Mouse (Mus musculus) forebrain, embryonic 12.5 days (tissue): ENCODE measurements around the gene Itln1. TPM values are rescaled to one million over a fixed set of nuclear protein-coding genes. Genes with fewer than 3 reads are reported as not detected.

Source experiments
- ATAC-seq: fragments of 200-750 bp; cut with Nextera tagmentation; 2 replicates; pipeline ENCODE4 v1.8.0; 2017; ENCODE audit warnings: moderate TSS enrichment; ENCODE audit not compliant: low FRiP score
- H3K27ac ChIP-seq: fragments of 300-500 bp; sonication (generic); 2 replicates; pipeline ENCODE4 v1.5.1; 2016; ENCODE audit warnings: mild to moderate bottlenecking
- H3K27me3 ChIP-seq: fragments of 300-500 bp; sonication (generic); 2 replicates; pipeline ENCODE4 v1.6.1; 2016; ENCODE audit warnings: mild to moderate bottlenecking
- H3K36me3 ChIP-seq: fragments of 300-500 bp; sonication (generic); replicated peaks from 2 replicates; pipeline ENCODE4 v1.6.1; 2016; ENCODE audit warnings: mild to moderate bottlenecking
- H3K4me1 ChIP-seq: fragments of 300-500 bp; sonication (generic); 2 replicates; pipeline ENCODE4 v1.6.1; 2016
- H3K4me2 ChIP-seq: fragments of 300-500 bp; sonication (generic); 2 replicates; pipeline ENCODE4 v1.6.1; 2016; ENCODE audit warnings: mild to moderate bottlenecking, moderate library complexity
- H3K4me3 ChIP-seq: fragments of 300-500 bp; sonication (generic); replicated peaks from 2 replicates; pipeline ENCODE4 v1.5.1; 2016; ENCODE audit warnings: mild to moderate bottlenecking
- H3K9ac ChIP-seq: fragments of 300-500 bp; sonication (generic); 2 replicates; pipeline ENCODE4 v1.6.1; 2016; ENCODE audit warnings: mild to moderate bottlenecking
- H3K9me3 ChIP-seq: fragments of 300-500 bp; sonication (generic); 2 replicates; pipeline ENCODE4 v1.6.1; 2016
- WGBS: fragments of 180-500 bp; shearing (Covaris S2); methylation state at CpG from one replicate; pipeline ENCODE4 v1.1.7; 2016; 5-methylcytosine and 5-hydroxymethylcytosine counted together
- polyA plus RNA-seq: library from polyadenylated mRNA; unstranded; fragments of >200 nt; fragmentation: Nextera tagmentation; extraction: Ambion mirVana; gene quantifications from 2 replicates; pipeline ENCODE4 v1.2.1, GENCODE M21; 2016

Itln1 gene
- not detected in 2 replicates for polyA plus RNA-seq

DNA sequence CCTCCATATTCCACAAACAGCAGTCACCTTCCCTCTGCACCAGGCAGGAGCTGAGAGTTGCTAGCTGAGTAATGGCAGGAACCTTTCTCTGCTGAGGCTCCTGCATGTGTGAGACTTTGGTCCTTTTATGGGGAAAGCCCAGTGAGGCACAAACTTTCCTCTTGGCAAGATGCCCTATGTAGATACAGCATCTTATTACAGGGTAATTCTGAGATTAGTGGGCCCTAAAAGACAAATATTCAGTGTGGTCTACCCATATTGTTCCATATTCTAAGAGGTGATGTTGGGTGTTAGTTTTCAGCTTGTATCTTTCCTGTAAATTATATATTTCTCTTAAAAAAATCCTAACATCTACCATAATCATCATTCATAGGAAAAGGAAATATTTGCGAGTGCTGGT lies at the start of gene Itln1:
TSS of gene Itln1 (minus strand) at position 101 of the 400 bp plus-strand sequence.
- Histone ChIP-seq H3K9ac (no peak within 1 kb of the TSS), H3K4me3 (no peak within 1 kb of the TSS), H3K36me3 (no peaks in the 10 kb centered on the region), H3K9me3 (peaks cover 11% of the 10 kb centered on the region), H3K27me3 (no peaks in the 10 kb centered on the region; the same call in 1 of the 2 replicates), H3K4me2 (no peak within 1 kb of the TSS), H3K27ac (no peak within 1 kb of the TSS), H3K4me1 (no peaks in the 10 kb centered on the region)
- ATAC-seq: no peak
- 100% methylated on average over 1 of the region's 1 CpGs for WGBS

DNA sequence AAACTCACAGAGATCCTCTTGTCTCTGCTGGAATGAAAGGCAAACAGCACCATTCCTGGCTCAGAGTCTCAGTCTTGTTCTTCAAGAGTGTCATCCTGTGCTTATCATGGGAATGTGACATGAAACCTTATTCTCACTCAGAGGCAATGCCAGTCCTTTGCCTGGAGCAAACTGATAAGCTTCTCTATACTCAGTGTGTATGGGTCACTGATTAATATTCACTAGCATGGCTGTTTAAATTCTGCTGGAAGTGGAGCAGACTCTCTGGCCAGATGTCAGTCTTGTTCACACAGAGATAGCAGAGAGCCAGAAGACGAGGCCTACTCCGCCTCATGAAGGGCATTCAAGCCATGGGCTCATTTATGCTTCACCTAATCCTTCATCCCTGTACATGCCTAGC lies 49.5 kb upstream of the Itln1 start:
- 84% methylated on average over 2 of the region's 2 CpGs for WGBS
- Histone ChIP-seq H3K36me3 (no peaks in the 10 kb centered on the region), H3K4me2 (no peak overlapping the region), H3K4me3 (no peak overlapping the region), H3K9ac (no peak overlapping the region), H3K27me3 (no peaks in the 10 kb centered on the region), H3K4me1 (no peaks in the 10 kb centered on the region), H3K9me3 (no peaks in the 10 kb centered on the region), H3K27ac (no peak overlapping the region)
- ATAC-seq: no peak

DNA sequence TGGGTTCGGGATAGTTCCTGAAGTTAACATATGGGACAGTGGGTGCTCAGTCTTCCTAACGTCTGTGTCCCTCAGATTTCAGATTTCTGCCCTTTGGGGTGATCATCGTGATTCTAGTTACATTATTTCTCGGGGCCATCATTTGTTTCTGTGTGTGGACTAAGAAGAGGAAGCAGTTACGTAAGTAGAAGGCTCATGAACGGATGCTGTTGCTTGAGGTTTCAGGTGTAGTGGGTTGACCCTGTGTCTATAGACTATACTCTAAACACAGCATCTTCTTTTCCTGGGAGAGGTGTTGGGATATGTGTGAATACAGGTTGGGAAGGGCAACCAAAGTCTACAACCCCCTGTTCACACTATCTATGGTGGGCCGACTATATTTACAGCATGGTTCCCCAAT lies 42.1 kb upstream of the Itln1 start:
- no peaks in the 10 kb centered on the region for H3K36me3 ChIP-seq
- no peaks in the 10 kb centered on the region for H3K9me3 ChIP-seq
- H3K9ac ChIP-seq: no peak overlapping the region
- no peak for ATAC-seq
- no peak overlapping the region for H3K4me3 ChIP-seq
- 90% methylated on average over 7 of the region's 7 CpGs for WGBS
- H3K27me3 ChIP-seq: no peaks in the 10 kb centered on the region
- no peak overlapping the region for H3K4me2 ChIP-seq
- no peak overlapping the region for H3K27ac ChIP-seq
- no peaks in the 10 kb centered on the region for H3K4me1 ChIP-seq

DNA sequence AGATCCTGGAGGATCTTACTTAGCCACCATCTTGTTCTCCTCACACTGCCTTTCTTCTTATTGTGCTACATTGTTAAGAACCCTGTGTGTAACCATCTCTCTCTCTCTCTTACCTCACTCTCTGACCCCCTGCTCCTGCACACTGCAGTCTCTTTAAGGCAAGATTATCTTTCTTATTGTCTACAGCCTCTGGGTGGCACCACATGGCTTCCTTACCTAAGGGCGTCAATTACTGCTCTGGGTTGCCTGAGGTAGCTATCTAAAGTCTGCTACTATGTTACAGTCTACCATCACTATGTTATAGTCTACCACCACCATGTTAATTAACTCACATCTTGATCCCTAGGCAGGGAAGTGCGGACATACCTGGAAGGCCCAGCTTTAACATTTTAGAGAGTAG lies 33.3 kb upstream of the Itln1 start:
- Histone ChIP-seq H3K4me3 (no peak overlapping the region), H3K9me3 (no peaks in the 10 kb centered on the region), H3K36me3 (no peaks in the 10 kb centered on the region), H3K27ac (no peak overlapping the region), H3K4me1 (no peaks in the 10 kb centered on the region), H3K9ac (no peak overlapping the region), H3K4me2 (no peak overlapping the region), H3K27me3 (no peaks in the 10 kb centered on the region)
- ATAC-seq: no peak
- WGBS: 53% methylated on average over 2 of the region's 2 CpGs

DNA sequence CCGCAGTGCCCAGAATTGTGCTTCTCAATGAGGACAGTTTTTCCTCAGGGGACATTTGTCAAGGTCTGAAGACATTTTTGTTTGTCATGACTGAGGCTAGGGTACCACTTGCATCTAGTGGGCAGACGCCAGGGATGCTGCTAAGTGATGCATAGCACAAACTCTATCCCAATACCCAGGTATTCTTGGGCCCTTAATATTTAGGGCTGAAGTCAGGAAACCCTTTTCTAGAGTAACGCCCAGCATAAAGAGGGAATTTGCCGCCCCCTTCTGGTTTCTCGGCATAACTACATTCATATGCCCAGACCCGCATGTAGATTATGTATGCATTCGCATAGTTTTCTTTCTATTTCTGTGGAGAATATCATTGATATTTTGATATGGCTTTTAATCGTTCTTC lies 31.7 kb upstream of the Itln1 start:
- ATAC-seq: no peak
- no peaks in the 10 kb centered on the region for H3K36me3 ChIP-seq
- H3K9me3 ChIP-seq: no peaks in the 10 kb centered on the region
- H3K27me3 ChIP-seq: no peaks in the 10 kb centered on the region
- 25% methylated on average over 8 of the region's 8 CpGs for WGBS
- no peak overlapping the region for H3K4me2 ChIP-seq
- no peak overlapping the region for H3K4me3 ChIP-seq
- H3K4me1 ChIP-seq: no peaks in the 10 kb centered on the region
- H3K27ac ChIP-seq: no peak overlapping the region
- H3K9ac ChIP-seq: no peak overlapping the region

GRCm38 (mm10) chr1:171565888-171566287 lies 30.8 kb upstream of the Itln1 start:
- Histone ChIP-seq H3K4me3 (no peak overlapping the region), H3K4me1 (no peaks in the 10 kb centered on the region), H3K9ac (no peak overlapping the region), H3K4me2 (no peak overlapping the region), H3K9me3 (no peaks in the 10 kb centered on the region), H3K36me3 (no peaks in the 10 kb centered on the region), H3K27ac (no peak overlapping the region), H3K27me3 (no peaks in the 10 kb centered on the region)
- WGBS: 84% methylated on average over 4 of the region's 4 CpGs
- no peak for ATAC-seq

- Histone ChIP-seq H3K9me3 (no peaks in the 10 kb centered on the region), H3K27ac (no peak overlapping the region), H3K4me3 (no peak overlapping the region), H3K4me2 (no peak overlapping the region), H3K27me3 (no peaks in the 10 kb centered on the region), H3K4me1 (no peaks in the 10 kb centered on the region), H3K36me3 (no peaks in the 10 kb centered on the region), H3K9ac (no peak overlapping the region)
- 58% methylated on average over 3 of the region's 3 CpGs for WGBS
- peak; percentile 60; the same call in 1 of the 2 replicates for ATAC-seq
These were observed 29.2 kb upstream of the Itln1 start for GRCm38 (mm10) chr1:171564247-171564646.

- Histone ChIP-seq H3K4me3 (no peak overlapping the region), H3K4me1 (no peaks in the 10 kb centered on the region), H3K9ac (no peak overlapping the region), H3K27ac (no peak overlapping the region), H3K9me3 (no peaks in the 10 kb centered on the region), H3K4me2 (no peak overlapping the region), H3K27me3 (no peaks in the 10 kb centered on the region), H3K36me3 (no peaks in the 10 kb centered on the region)
- WGBS: 95% methylated on average over 2 of the region's 2 CpGs
- no peak for ATAC-seq
These were observed 27.9 kb upstream of the Itln1 start for GRCm38 (mm10) chr1:171563042-171563441.

DNA sequence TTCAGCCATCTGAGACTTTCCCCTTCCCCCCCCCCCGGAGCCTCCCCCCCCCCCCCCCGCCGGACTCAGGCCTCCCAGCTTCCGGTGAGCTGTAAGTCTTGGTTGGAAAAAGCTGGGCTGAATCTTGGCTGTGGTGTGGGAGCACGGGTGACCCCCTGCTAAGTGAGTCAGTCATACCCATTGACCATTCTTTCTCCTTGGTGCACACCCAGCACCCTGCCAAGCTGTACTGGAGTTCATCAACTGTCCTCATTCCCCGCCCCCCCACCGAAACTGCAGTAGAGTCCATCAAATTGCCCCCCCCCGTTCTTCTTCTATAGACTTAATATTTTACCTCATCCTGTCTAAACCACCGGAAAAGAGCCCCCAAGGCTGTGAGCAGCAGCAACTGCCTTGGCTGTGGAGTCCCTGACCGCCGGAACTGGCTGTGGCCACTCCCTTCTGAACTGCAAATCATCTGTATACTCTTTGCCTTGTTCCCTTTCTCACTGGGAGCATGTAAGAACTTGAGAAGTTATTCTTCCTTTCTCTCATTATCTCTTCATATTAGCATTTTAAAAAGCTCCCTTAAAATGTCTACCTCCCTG lies 26.6 kb upstream of the Itln1 start:
- Histone ChIP-seq H3K27me3 (no peaks in the 10 kb centered on the region), H3K9me3 (no peaks in the 10 kb centered on the region), H3K4me3 (no peak overlapping the region), H3K4me1 (no peaks in the 10 kb centered on the region), H3K27ac (no peak overlapping the region), H3K9ac (no peak overlapping the region), H3K4me2 (no peak overlapping the region), H3K36me3 (no peaks in the 10 kb centered on the region)
- 84% methylated on average over 7 of the region's 11 CpGs for WGBS
- ATAC-seq: no peak

- no peak overlapping the region for H3K27ac ChIP-seq
- no peak overlapping the region for H3K4me2 ChIP-seq
- H3K4me1 ChIP-seq: no peaks in the 10 kb centered on the region
- ATAC-seq: no peak
- H3K9ac ChIP-seq: no peak overlapping the region
- 73% methylated on average over 1 of the region's 1 CpGs for whole genome bisulfite sequencing
- no peaks in the 10 kb centered on the region for H3K36me3 ChIP-seq
- no peak overlapping the region for H3K4me3 ChIP-seq
- no peaks in the 10 kb centered on the region for H3K27me3 ChIP-seq
- H3K9me3 ChIP-seq: no peaks in the 10 kb centered on the region
These were observed 26.1 kb upstream of the Itln1 start for GRCm38 (mm10) chr1:171561200-171561599.

DNA sequence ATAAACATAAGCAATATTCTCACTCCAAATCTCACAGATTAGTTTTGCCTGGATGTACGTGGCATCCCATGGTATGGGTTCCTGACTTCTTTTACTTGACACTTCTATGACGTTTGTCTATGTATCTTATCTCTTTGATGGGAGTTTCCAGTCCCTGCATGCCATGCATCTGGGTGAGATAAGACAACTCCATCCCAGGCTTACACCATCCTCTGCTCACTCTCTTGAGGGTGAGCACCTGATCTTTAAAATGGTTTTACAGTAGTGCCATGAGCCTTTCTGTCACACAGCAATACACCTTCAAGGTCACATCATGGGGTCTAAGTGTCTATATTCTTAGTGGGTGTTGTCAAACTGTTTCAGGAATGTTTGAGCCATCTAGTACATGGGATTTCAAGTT lies 25.2 kb upstream of the Itln1 start:
- Histone ChIP-seq H3K36me3 (no peaks in the 10 kb centered on the region), H3K9me3 (no peaks in the 10 kb centered on the region), H3K4me2 (no peak overlapping the region), H3K27ac (no peak overlapping the region), H3K4me3 (no peak overlapping the region), H3K9ac (no peak overlapping the region), H3K27me3 (no peaks in the 10 kb centered on the region), H3K4me1 (no peaks in the 10 kb centered on the region)
- no peak for ATAC-seq
- 82% methylated on average over 2 of the region's 2 CpGs for WGBS

DNA sequence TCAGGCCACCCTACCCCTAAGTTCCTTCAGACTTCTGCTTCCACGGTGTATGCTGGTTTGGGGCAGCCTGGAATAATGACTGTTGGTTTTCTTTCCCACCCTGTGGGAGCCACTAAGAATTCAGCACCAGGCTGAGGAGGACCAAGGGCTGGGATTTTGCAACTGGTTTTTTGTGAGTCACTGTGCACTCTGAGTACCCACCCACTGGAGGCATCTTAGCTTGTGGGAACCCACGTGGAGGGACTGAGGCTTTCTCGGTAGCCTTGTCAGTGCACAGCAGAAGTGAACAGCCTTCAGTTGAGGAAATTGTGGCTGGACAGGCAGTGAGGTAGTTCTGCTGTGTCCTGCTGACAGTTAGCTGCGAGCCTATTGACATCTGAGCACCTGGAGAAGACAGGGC lies 23.8 kb upstream of the Itln1 start, which contains the start of gene Cd244a:
TSS of gene Cd244a (plus strand) at position 296 of the 400 bp plus-strand sequence.
- WGBS: 86% methylated on average over 4 of the region's 4 CpGs
- no peaks in the 10 kb centered on the region for H3K36me3 ChIP-seq

DNA sequence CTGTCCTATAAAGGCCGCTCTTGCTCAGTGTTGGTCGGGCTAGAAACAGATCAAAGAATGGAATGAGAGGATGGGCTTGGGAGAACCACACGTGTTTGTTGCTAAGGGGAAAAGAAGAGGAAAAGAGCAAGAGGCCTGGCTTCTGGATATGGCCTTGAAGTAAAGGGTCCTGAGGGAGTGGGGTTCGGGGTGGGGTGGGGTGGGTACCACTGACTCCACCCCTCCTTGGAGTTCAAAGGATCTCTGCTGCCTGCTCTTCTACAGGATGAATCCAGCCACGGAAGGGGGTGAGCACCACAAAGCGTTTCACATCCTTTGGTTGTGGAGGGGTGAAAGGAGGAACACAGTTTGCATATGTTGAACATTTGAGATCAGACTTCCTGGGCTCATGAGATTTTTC lies 23.3 kb upstream of the Itln1 start:
- Histone ChIP-seq H3K4me3 (no peak overlapping the region), H3K27ac (no peak overlapping the region), H3K9me3 (no peaks in the 10 kb centered on the region), H3K9ac (no peak overlapping the region), H3K36me3 (no peaks in the 10 kb centered on the region), H3K4me1 (no peaks in the 10 kb centered on the region), H3K27me3 (no peaks in the 10 kb centered on the region), H3K4me2 (no peak overlapping the region)
- 66% methylated on average over 6 of the region's 6 CpGs for WGBS
- no peak for ATAC-seq

More for the DNA sequence above, 23.8 kb upstream of the Itln1 start, which contains the start of gene Cd244a:
- H3K4me3 ChIP-seq: no peak within 1 kb of the TSS
- ATAC-seq: no peak
- no peaks in the 10 kb centered on the region for H3K9me3 ChIP-seq
- H3K9ac ChIP-seq: no peak within 1 kb of the TSS
- H3K4me1 ChIP-seq: no peaks in the 10 kb centered on the region
- H3K4me2 ChIP-seq: no peak within 1 kb of the TSS
- H3K27me3 ChIP-seq: no peaks in the 10 kb centered on the region
- no peak within 1 kb of the TSS for H3K27ac ChIP-seq
